Mouse (Mus musculus): Measurements from ENCODE around the gene Kcnk18. TPM values are rescaled to one million over a fixed set of nuclear protein-coding genes. Genes with fewer than 3 reads are reported as not detected.

Gene Kcnk18
- polyA plus RNA-seq, 1 experiment from 2014 or later: not detected

GRCm38 (mm10) chr19:59191123-59191505 is 27.9 kb upstream of the Kcnk18 start:
- no peaks in the 10 kb centered on the region for H3K9me3 ChIP-seq
- H3K4me3 ChIP-seq (replicated peaks): no peak overlapping the region
- peaks cover 15% of the 10 kb centered on the region for H3K4me1 ChIP-seq (replicated peaks)
- no peak for ATAC-seq (ENCODE audit: insufficient number of reproducible peaks, insufficient read depth, low FRiP score, low TSS enrichment, low read depth)
- no peaks in the 10 kb centered on the region for H3K36me3 ChIP-seq
- WGBS: 10% methylated on average over 4 of the region's 4 CpGs
- no peak overlapping the region for H3K27ac ChIP-seq
- no peak overlapping the region for H3K9ac ChIP-seq (replicated peaks)
- no peak overlapping the region for H3K4me2 ChIP-seq
- peaks cover 86% of the 10 kb centered on the region for H3K27me3 ChIP-seq

GRCm38 (mm10) chr19:59192491-59192890 is 26.5 kb upstream of the Kcnk18 start:
- no peak overlapping the region for H3K4me2 ChIP-seq
- H3K4me3 ChIP-seq (replicated peaks): no peak overlapping the region
- H3K9ac ChIP-seq (replicated peaks): no peak overlapping the region
- no peaks in the 10 kb centered on the region for H3K9me3 ChIP-seq
- peaks cover 88% of the 10 kb centered on the region for H3K27me3 ChIP-seq
- no peak for ATAC-seq (ENCODE audit: insufficient number of reproducible peaks, insufficient read depth, low FRiP score, low TSS enrichment, low read depth)
- peaks cover 17% of the 10 kb centered on the region for H3K4me1 ChIP-seq (replicated peaks)
- 4% methylated on average over 2 of the region's 2 CpGs for WGBS
- no peaks in the 10 kb centered on the region for H3K36me3 ChIP-seq
- H3K27ac ChIP-seq: no peak overlapping the region

DNA sequence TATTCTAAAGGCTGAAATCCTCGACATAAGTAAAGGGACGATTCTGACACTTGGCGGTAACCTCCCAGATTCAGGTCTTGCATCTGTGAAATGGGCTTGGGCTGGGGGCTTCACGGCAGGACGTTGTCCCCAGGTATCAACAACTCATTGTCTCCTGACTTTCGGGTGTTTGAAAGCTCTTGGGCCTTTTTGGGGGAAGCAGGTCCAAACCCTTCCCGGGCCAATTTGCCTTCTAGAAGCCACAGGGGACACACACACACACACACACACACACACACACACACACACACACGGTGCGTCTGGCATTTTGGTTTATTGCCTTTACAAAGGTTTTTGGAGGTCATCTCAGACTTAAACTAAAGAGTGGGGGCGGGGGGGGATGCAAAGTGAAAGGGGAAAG is 25.6 kb upstream of the Kcnk18 start:
- under 1% methylated on average over 10 of the region's 10 CpGs for WGBS
- no peak for ATAC-seq (ENCODE audit: insufficient number of reproducible peaks, insufficient read depth, low FRiP score, low TSS enrichment, low read depth)
- Histone ChIP-seq H3K4me2 (peak overlapping the region; percentile 51; the same call in 1 of the 2 replicates), H3K36me3 (no peaks in the 10 kb centered on the region), H3K27me3 (peaks cover 87% of the 10 kb centered on the region), H3K9me3 (no peaks in the 10 kb centered on the region), H3K27ac (no peak overlapping the region), H3K4me3 (replicated peaks) (peak overlapping the region; percentile 29), H3K9ac (replicated peaks) (no peak overlapping the region; the same call in 1 of the 2 replicates), H3K4me1 (replicated peaks) (peaks cover 17% of the 10 kb centered on the region)

DNA sequence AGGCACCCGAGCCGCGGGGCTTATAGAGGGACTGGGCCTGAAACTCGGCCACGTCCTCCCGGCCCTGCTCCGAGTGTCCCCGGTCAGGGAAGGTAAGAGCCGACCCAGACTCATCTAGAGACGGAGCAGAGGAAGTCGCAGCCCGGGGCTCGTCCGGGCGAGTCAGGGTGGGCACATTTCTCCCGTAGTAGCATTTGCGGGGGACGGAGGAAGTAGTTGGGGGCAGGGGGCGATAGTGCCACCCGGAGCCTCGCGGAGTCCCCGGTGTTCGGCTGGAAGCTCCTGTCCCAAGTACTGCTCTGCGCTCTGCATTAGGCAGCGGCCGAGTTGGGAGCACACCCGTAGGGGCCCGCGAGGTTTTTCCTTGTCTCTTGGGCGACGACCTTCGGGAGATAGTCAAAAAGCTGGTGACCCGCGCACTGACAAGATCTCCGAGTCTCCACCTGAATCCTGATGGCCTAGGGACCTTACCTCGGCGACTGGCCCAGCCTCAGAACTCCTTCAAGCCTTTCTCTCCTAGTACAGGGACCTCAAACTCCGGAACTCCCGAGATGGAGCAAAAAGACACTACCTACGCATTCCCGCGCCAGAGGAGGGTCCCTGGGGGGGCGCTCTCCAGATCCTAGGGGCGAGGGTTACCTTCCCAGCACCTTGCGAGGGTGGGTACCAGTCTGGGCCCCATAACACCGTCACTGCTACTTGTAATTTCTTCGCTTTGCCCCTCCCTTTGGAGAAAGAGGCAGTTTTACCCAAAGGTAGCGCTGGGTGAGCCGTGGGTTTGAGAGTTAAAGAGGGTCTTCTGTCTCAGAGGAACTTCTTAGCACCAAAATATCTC is 24.8 kb upstream of the Kcnk18 start:
- Histone ChIP-seq H3K4me2 (peak overlapping the region; percentile 51), H3K27me3 (peaks cover 80% of the 10 kb centered on the region), H3K4me1 (replicated peaks) (peaks cover 17% of the 10 kb centered on the region), H3K4me3 (replicated peaks) (peak overlapping the region; percentile 29), H3K9ac (replicated peaks) (no peak overlapping the region; the same call in 1 of the 2 replicates), H3K36me3 (no peaks in the 10 kb centered on the region), H3K9me3 (peaks cover under 1% of the 10 kb centered on the region; the same call in 1 of the 2 replicates), H3K27ac (no peak overlapping the region)
- ATAC-seq (ENCODE audit: insufficient number of reproducible peaks, insufficient read depth, low FRiP score, low TSS enrichment, low read depth): no peak
- WGBS: under 1% methylated on average over 50 of the region's 50 CpGs

GRCm38 (mm10) chr19:59195181-59195770 is 23.7 kb upstream of the Kcnk18 start:
- Histone ChIP-seq H3K4me2 (no peak overlapping the region), H3K4me3 (replicated peaks) (no peak overlapping the region), H3K36me3 (no peaks in the 10 kb centered on the region), H3K4me1 (replicated peaks) (peaks cover 17% of the 10 kb centered on the region), H3K27me3 (peaks cover 75% of the 10 kb centered on the region), H3K9ac (replicated peaks) (no peak overlapping the region), H3K9me3 (peaks cover 8% of the 10 kb centered on the region), H3K27ac (no peak overlapping the region)
- ATAC-seq (ENCODE audit: insufficient number of reproducible peaks, insufficient read depth, low FRiP score, low TSS enrichment, low read depth): no peak
- WGBS: 4% methylated on average over 9 of the region's 9 CpGs

DNA sequence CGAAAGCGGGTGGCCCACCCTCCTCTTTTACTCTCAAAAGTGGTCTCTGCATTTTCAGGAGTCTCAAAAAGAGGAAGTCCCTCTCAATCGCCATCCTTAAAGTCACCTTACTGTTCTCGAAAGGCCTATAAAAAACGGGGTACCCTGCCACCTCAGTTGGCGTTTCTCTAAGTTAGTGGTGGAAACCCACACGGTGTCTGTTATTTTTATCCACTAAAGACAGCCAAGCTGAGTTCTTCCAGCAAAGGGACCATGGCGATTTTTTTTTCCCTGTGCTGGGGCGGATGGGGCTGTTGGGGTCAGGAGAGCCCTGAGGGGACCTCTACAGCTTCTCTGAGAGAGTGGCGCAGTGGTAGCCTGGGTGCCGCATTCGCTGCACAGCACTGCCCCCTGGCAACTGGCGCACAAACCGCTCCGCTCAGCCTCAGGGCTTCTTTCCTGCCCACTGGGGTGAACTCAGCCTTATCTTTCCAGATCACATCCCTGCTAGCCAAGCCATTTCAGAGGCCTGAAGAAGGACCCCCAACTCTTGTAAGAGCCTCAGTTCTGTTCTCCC is 22.8 kb upstream of the Kcnk18 start:
- Histone ChIP-seq H3K4me1 (replicated peaks) (peaks cover 17% of the 10 kb centered on the region), H3K36me3 (no peaks in the 10 kb centered on the region), H3K9me3 (peaks cover 8% of the 10 kb centered on the region), H3K27ac (no peak overlapping the region), H3K4me2 (no peak overlapping the region), H3K9ac (replicated peaks) (no peak overlapping the region), H3K4me3 (replicated peaks) (no peak overlapping the region; the same call in 1 of the 2 replicates), H3K27me3 (peaks cover 66% of the 10 kb centered on the region)
- WGBS: 4% methylated on average over 15 of the region's 15 CpGs
- ATAC-seq (ENCODE audit: insufficient number of reproducible peaks, insufficient read depth, low FRiP score, low TSS enrichment, low read depth): no peak

DNA sequence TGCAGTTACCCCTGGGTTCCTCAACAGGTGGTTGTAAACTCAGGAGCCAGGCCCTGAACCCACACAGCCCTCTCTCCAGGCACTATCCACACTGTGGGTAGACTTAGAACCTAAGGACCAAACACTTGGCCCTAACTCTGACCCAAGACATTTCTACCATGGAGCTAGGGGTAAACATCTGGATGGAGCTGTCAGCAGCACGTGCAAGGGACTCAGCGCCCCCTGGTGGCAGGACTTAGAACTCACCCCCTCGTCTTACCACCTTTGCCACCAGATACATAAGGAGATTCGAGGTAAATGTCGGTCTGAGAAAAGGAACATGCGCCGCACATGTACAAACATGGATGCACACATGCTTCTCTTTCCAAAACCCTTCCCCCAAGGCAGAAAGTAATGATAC is 20.9 kb upstream of the Kcnk18 start:
- no peak for ATAC-seq (ENCODE audit: insufficient number of reproducible peaks, insufficient read depth, low FRiP score, low TSS enrichment, low read depth)
- 41% methylated on average over 7 of the region's 7 CpGs for WGBS
- Histone ChIP-seq H3K4me3 (replicated peaks) (no peak overlapping the region), H3K4me2 (no peak overlapping the region), H3K9me3 (peaks cover 8% of the 10 kb centered on the region), H3K27me3 (peaks cover 50% of the 10 kb centered on the region), H3K27ac (no peak overlapping the region), H3K4me1 (replicated peaks) (peaks cover 17% of the 10 kb centered on the region), H3K36me3 (no peaks in the 10 kb centered on the region), H3K9ac (replicated peaks) (no peak overlapping the region)

DNA sequence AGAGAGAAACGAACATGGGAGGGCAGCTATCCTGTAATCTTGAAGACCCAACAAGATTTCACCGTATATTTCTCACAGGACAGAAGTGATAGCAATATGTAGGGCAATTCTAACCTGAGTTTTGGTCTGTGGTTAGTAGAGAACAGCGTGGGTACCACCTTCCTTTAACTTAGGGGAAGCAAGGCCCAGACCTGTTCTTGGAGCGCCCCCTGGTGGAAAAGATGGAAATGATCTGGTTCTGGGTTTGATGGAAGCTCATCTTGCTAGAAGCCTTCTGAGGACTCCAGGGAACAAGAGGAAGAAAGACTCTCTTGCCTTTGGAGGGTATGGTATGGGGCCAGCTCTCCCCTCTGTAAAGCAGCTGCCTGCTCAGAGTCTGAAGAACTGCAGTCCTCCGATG is 10.5 kb upstream of the Kcnk18 start:
- no peak overlapping the region for H3K4me3 ChIP-seq (replicated peaks)
- no peak overlapping the region for H3K4me2 ChIP-seq
- no peak overlapping the region for H3K27ac ChIP-seq
- WGBS: 26% methylated on average over 5 of the region's 5 CpGs
- H3K9me3 ChIP-seq: no peaks in the 10 kb centered on the region
- H3K4me1 ChIP-seq (replicated peaks): no peaks in the 10 kb centered on the region
- H3K27me3 ChIP-seq: peaks cover 17% of the 10 kb centered on the region
- H3K36me3 ChIP-seq: no peaks in the 10 kb centered on the region
- H3K9ac ChIP-seq (replicated peaks): no peak overlapping the region
- no peak for ATAC-seq (ENCODE audit: insufficient number of reproducible peaks, insufficient read depth, low FRiP score, low TSS enrichment, low read depth)

GRCm38 (mm10) chr19:59208986-59209385 is 10.0 kb upstream of the Kcnk18 start:
- no peaks in the 10 kb centered on the region for H3K4me1 ChIP-seq (replicated peaks)
- peaks cover 17% of the 10 kb centered on the region for H3K27me3 ChIP-seq
- no peak overlapping the region for H3K27ac ChIP-seq
- H3K4me3 ChIP-seq (replicated peaks): no peak overlapping the region
- WGBS: 65% methylated on average over 2 of the region's 2 CpGs
- no peaks in the 10 kb centered on the region for H3K9me3 ChIP-seq
- no peaks in the 10 kb centered on the region for H3K36me3 ChIP-seq
- H3K4me2 ChIP-seq: no peak overlapping the region
- ATAC-seq (ENCODE audit: insufficient number of reproducible peaks, insufficient read depth, low FRiP score, low TSS enrichment, low read depth): no peak
- H3K9ac ChIP-seq (replicated peaks): no peak overlapping the region

- ATAC-seq (ENCODE audit: insufficient number of reproducible peaks, insufficient read depth, low FRiP score, low TSS enrichment, low read depth): no peak
- Histone ChIP-seq H3K9me3 (0 out of 2 replicates have a peak, but pooled peaks cover 2% of the 10 kb centered on the region), H3K4me2 (no peak overlapping the region), H3K27me3 (peaks cover 7% of the 10 kb centered on the region; the same call in 1 of the 2 replicates), H3K36me3 (no peaks in the 10 kb centered on the region), H3K4me3 (replicated peaks) (no peak overlapping the region), H3K4me1 (replicated peaks) (peaks cover 8% of the 10 kb centered on the region; the same call in 1 of the 2 replicates), H3K9ac (replicated peaks) (no peak overlapping the region), H3K27ac (no peak overlapping the region)
- WGBS: 87% methylated on average over 3 of the region's 3 CpGs
Measured at GRCm38 (mm10) chr19:59216891-59217290, 2.1 kb upstream of the Kcnk18 start.

DNA sequence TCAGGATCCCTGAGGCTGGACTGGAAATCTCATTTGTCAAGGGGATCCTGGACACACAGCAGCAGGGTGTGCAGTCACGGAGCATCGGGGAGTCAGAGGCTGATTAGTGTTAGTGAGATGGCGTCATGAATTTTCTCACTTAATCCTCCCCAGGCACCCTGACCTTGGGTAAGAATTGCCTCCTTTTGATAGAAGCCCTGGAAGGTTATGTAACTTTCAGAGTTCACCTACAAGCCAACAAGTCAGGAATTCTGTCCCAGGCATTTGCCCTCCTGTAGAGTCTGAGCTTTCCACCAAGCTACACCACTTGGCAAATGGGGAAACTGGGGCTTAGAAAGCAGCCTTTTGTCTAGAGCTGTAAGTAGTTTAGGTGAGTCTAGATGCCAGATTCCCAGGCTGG is 2.1 kb downstream of the Kcnk18 start:
- Histone ChIP-seq H3K4me3 (replicated peaks) (no peak overlapping the region), H3K9me3 (0 out of 2 replicates have a peak, but pooled peaks cover 2% of the 10 kb centered on the region), H3K4me2 (no peak overlapping the region), H3K4me1 (replicated peaks) (peaks cover 8% of the 10 kb centered on the region; the same call in 1 of the 2 replicates), H3K36me3 (no peaks in the 10 kb centered on the region), H3K9ac (replicated peaks) (no peak overlapping the region), H3K27me3 (peaks cover 7% of the 10 kb centered on the region; the same call in 1 of the 2 replicates), H3K27ac (no peak overlapping the region)
- ATAC-seq (ENCODE audit: insufficient number of reproducible peaks, insufficient read depth, low FRiP score, low TSS enrichment, low read depth): no peak
- WGBS: 65% methylated on average over 3 of the region's 3 CpGs
